Mouse (Mus musculus) megakaryocyte, embryonic 14.5 days (primary cell): ENCODE measurements around the gene Frem1.

Experiments used
- FLI1 ChIP-seq: IDR thresholded peaks from 2 replicates; pipeline ENCODE4 v1.6.1; 2012; ENCODE audit warnings: low read length, inconsistent platforms, mixed read lengths
- GATA1 ChIP-seq: IDR thresholded peaks from 3 replicates; pipeline ENCODE4 v1.6.1; 2012; ENCODE audit warnings: mixed read lengths, low read length, inconsistent platforms, borderline replicate concordance

- TF ChIP-seq GATA1 (no peak), FLI1 (no peak)
These were observed 185.0 kb downstream of the Frem1 start for GRCm38 (mm10) chr4:82867111-82867510.
